Mouse (Mus musculus): ENCODE results near the gene Wdsub1. TPM values are rescaled to one million over a fixed set of nuclear protein-coding genes. Genes with fewer than 3 reads are reported as not detected.

Gene Wdsub1
- polyA plus RNA-seq, 1 experiment from 2014 or later = 9.5 TPM

- Histone ChIP-seq H3K4me2 (ENCODE audit: low read length) (peak overlapping the region; percentile 85), H3K27me3 (ENCODE audit: control insufficient read depth, insufficient read depth, low read length) (no peaks in the 10 kb centered on the region; the same call in 1 of the 2 replicates), H3K9me3 (ENCODE audit: control insufficient read depth, low read length) (no peaks in the 10 kb centered on the region), H3K36me3 (ENCODE audit: control insufficient read depth, insufficient read depth, low read length) (no peaks in the 10 kb centered on the region), H3K4me3 (replicated peaks; ENCODE audit: low read depth, low read length) (peak overlapping the region; percentile 68), H3K27ac (replicated peaks; ENCODE audit: low read depth, low read length) (no peak overlapping the region), H3K9ac (replicated peaks; ENCODE audit: low read length) (no peak overlapping the region), H3K4me1 (ENCODE audit: control insufficient read depth, insufficient read depth, low read length) (no peaks in the 10 kb centered on the region)
- no peak for DNase-seq
- WGBS = 74% methylated on average over 8 of the region's 8 CpGs
- peak; percentile 24; the same call in 1 of the 2 replicates for ATAC-seq (ENCODE audit: low FRiP score, low TSS enrichment)
These were observed 421 bp upstream of the Wdsub1 start for GRCm38 (mm10) chr2:59882742-59883281.

GRCm38 (mm10) chr2:59881404-59881803 lies 987 bp downstream of the Wdsub1 start:
- 86% methylated on average over 6 of the region's 6 CpGs for WGBS
- peak overlapping the region; percentile 5; the same call in 1 of the 2 replicates for H3K9ac ChIP-seq (replicated peaks; ENCODE audit: low read length)

GRCm38 (mm10) chr2:59878221-59878620 lies 4.2 kb downstream of the Wdsub1 start:
- Histone ChIP-seq H3K4me1 (ENCODE audit: control insufficient read depth, insufficient read depth, low read length) (no peaks in the 10 kb centered on the region), H3K36me3 (ENCODE audit: control insufficient read depth, insufficient read depth, low read length) (no peaks in the 10 kb centered on the region), H3K4me2 (ENCODE audit: low read length) (no peak overlapping the region), H3K27me3 (ENCODE audit: control insufficient read depth, insufficient read depth, low read length) (no peaks in the 10 kb centered on the region; the same call in 1 of the 2 replicates), H3K27ac (replicated peaks; ENCODE audit: low read depth, low read length) (no peak overlapping the region), H3K9ac (replicated peaks; ENCODE audit: low read length) (no peak overlapping the region), H3K4me3 (replicated peaks; ENCODE audit: low read depth, low read length) (no peak overlapping the region), H3K9me3 (ENCODE audit: control insufficient read depth, low read length) (no peaks in the 10 kb centered on the region)
- ATAC-seq (ENCODE audit: low FRiP score, low TSS enrichment) = no peak
- no peak for DNase-seq
- WGBS = 81% methylated on average over 19 of the region's 19 CpGs

More at GRCm38 (mm10) chr2:59881404-59881803, 987 bp downstream of the Wdsub1 start:
- no peak for DNase-seq
- Histone ChIP-seq H3K4me1 (ENCODE audit: control insufficient read depth, insufficient read depth, low read length) (no peaks in the 10 kb centered on the region), H3K4me3 (replicated peaks; ENCODE audit: low read depth, low read length) (peak overlapping the region; percentile 68; the same call in 1 of the 2 replicates), H3K27ac (replicated peaks; ENCODE audit: low read depth, low read length) (no peak overlapping the region), H3K36me3 (ENCODE audit: control insufficient read depth, insufficient read depth, low read length) (no peaks in the 10 kb centered on the region), H3K4me2 (ENCODE audit: low read length) (peak overlapping the region; percentile 85), H3K9me3 (ENCODE audit: control insufficient read depth, low read length) (no peaks in the 10 kb centered on the region), H3K27me3 (ENCODE audit: control insufficient read depth, insufficient read depth, low read length) (no peaks in the 10 kb centered on the region; the same call in 1 of the 2 replicates)
- ATAC-seq (ENCODE audit: low FRiP score, low TSS enrichment) = no peak

GRCm38 (mm10) chr2:59877335-59877734 lies 5.1 kb downstream of the Wdsub1 start:
- 78% methylated on average over 4 of the region's 4 CpGs for WGBS
- no peaks in the 10 kb centered on the region for H3K9me3 ChIP-seq (ENCODE audit: control insufficient read depth, low read length)
- no peaks in the 10 kb centered on the region; the same call in 1 of the 2 replicates for H3K27me3 ChIP-seq (ENCODE audit: control insufficient read depth, insufficient read depth, low read length)
- H3K4me3 ChIP-seq (replicated peaks; ENCODE audit: low read depth, low read length) = no peak overlapping the region
- DNase-seq (no peak), ATAC-seq (ENCODE audit: low FRiP score, low TSS enrichment) (no peak)
- H3K4me1 ChIP-seq (ENCODE audit: control insufficient read depth, insufficient read depth, low read length) = no peaks in the 10 kb centered on the region
- no peak overlapping the region for H3K27ac ChIP-seq (replicated peaks; ENCODE audit: low read depth, low read length)
- no peak overlapping the region for H3K4me2 ChIP-seq (ENCODE audit: low read length)
- H3K36me3 ChIP-seq (ENCODE audit: control insufficient read depth, insufficient read depth, low read length) = no peaks in the 10 kb centered on the region; the same call in 1 of the 2 replicates
- H3K9ac ChIP-seq (replicated peaks; ENCODE audit: low read length) = no peak overlapping the region

- 88% methylated on average over 15 of the region's 15 CpGs for WGBS
- no peak overlapping the region for H3K4me2 ChIP-seq (ENCODE audit: low read length)
- DNase-seq (no peak), ATAC-seq (ENCODE audit: low FRiP score, low TSS enrichment) (no peak)
- no peak overlapping the region for H3K27ac ChIP-seq (replicated peaks; ENCODE audit: low read depth, low read length)
- H3K27me3 ChIP-seq (ENCODE audit: control insufficient read depth, insufficient read depth, low read length) = no peaks in the 10 kb centered on the region; the same call in 1 of the 2 replicates
- no peaks in the 10 kb centered on the region for H3K9me3 ChIP-seq (ENCODE audit: control insufficient read depth, low read length)
- H3K4me1 ChIP-seq (ENCODE audit: control insufficient read depth, insufficient read depth, low read length) = no peaks in the 10 kb centered on the region
- no peaks in the 10 kb centered on the region; the same call in 1 of the 2 replicates for H3K36me3 ChIP-seq (ENCODE audit: control insufficient read depth, insufficient read depth, low read length)
- no peak overlapping the region for H3K9ac ChIP-seq (replicated peaks; ENCODE audit: low read length)
- H3K4me3 ChIP-seq (replicated peaks; ENCODE audit: low read depth, low read length) = no peak overlapping the region
These were observed 5.9 kb downstream of the Wdsub1 start for GRCm38 (mm10) chr2:59876482-59876881.

- Histone ChIP-seq H3K9ac (replicated peaks; ENCODE audit: low read length) (no peak overlapping the region), H3K9me3 (ENCODE audit: control insufficient read depth, low read length) (no peaks in the 10 kb centered on the region), H3K27me3 (ENCODE audit: control insufficient read depth, insufficient read depth, low read length) (no peaks in the 10 kb centered on the region), H3K36me3 (ENCODE audit: control insufficient read depth, insufficient read depth, low read length) (no peaks in the 10 kb centered on the region; the same call in 1 of the 2 replicates), H3K4me3 (replicated peaks; ENCODE audit: low read depth, low read length) (no peak overlapping the region), H3K27ac (replicated peaks; ENCODE audit: low read depth, low read length) (no peak overlapping the region), H3K4me1 (ENCODE audit: control insufficient read depth, insufficient read depth, low read length) (no peaks in the 10 kb centered on the region), H3K4me2 (ENCODE audit: low read length) (no peak overlapping the region)
- no peak for DNase-seq
- ATAC-seq (ENCODE audit: low FRiP score, low TSS enrichment) = no peak
- WGBS = 91% methylated on average over 6 of the region's 6 CpGs
These were observed 11.9 kb downstream of the Wdsub1 start for GRCm38 (mm10) chr2:59870526-59870925.

GRCm38 (mm10) chr2:59862618-59863017 lies 19.8 kb downstream of the Wdsub1 start:
- ATAC-seq (ENCODE audit: low FRiP score, low TSS enrichment) (no peak), DNase-seq (no peak)
- H3K9me3 ChIP-seq (ENCODE audit: control insufficient read depth, low read length) = no peaks in the 10 kb centered on the region
- no peaks in the 10 kb centered on the region for H3K27me3 ChIP-seq (ENCODE audit: control insufficient read depth, insufficient read depth, low read length)
- H3K36me3 ChIP-seq (ENCODE audit: control insufficient read depth, insufficient read depth, low read length) = no peaks in the 10 kb centered on the region
- H3K4me2 ChIP-seq (ENCODE audit: low read length) = no peak overlapping the region
- no peak overlapping the region for H3K9ac ChIP-seq (replicated peaks; ENCODE audit: low read length)
- no peak overlapping the region for H3K4me3 ChIP-seq (replicated peaks; ENCODE audit: low read depth, low read length)
- H3K4me1 ChIP-seq (ENCODE audit: control insufficient read depth, insufficient read depth, low read length) = no peaks in the 10 kb centered on the region
- no peak overlapping the region for H3K27ac ChIP-seq (replicated peaks; ENCODE audit: low read depth, low read length)
- 95% methylated on average over 6 of the region's 6 CpGs for WGBS

- ATAC-seq (ENCODE audit: low FRiP score, low TSS enrichment) (no peak), DNase-seq (no peak)
- Histone ChIP-seq H3K9me3 (ENCODE audit: control insufficient read depth, low read length) (no peaks in the 10 kb centered on the region), H3K36me3 (ENCODE audit: control insufficient read depth, insufficient read depth, low read length) (no peaks in the 10 kb centered on the region), H3K27me3 (ENCODE audit: control insufficient read depth, insufficient read depth, low read length) (no peaks in the 10 kb centered on the region), H3K27ac (replicated peaks; ENCODE audit: low read depth, low read length) (no peak overlapping the region), H3K4me3 (replicated peaks; ENCODE audit: low read depth, low read length) (no peak overlapping the region), H3K4me2 (ENCODE audit: low read length) (no peak overlapping the region), H3K9ac (replicated peaks; ENCODE audit: low read length) (no peak overlapping the region), H3K4me1 (ENCODE audit: control insufficient read depth, insufficient read depth, low read length) (no peaks in the 10 kb centered on the region)
- 79% methylated on average over 9 of the region's 9 CpGs for WGBS
These were observed 28.0 kb downstream of the Wdsub1 start for GRCm38 (mm10) chr2:59854363-59854762.

GRCm38 (mm10) chr2:59853543-59853942 lies 28.8 kb downstream of the Wdsub1 start:
- ATAC-seq (ENCODE audit: low FRiP score, low TSS enrichment) (no peak), DNase-seq (no peak)
- H3K27ac ChIP-seq (replicated peaks; ENCODE audit: low read depth, low read length) = no peak overlapping the region
- no peaks in the 10 kb centered on the region for H3K27me3 ChIP-seq (ENCODE audit: control insufficient read depth, insufficient read depth, low read length)
- no peaks in the 10 kb centered on the region for H3K4me1 ChIP-seq (ENCODE audit: control insufficient read depth, insufficient read depth, low read length)
- H3K9me3 ChIP-seq (ENCODE audit: control insufficient read depth, low read length) = no peaks in the 10 kb centered on the region
- WGBS = 95% methylated on average over 10 of the region's 10 CpGs
- no peak overlapping the region for H3K9ac ChIP-seq (replicated peaks; ENCODE audit: low read length)
- H3K4me2 ChIP-seq (ENCODE audit: low read length) = no peak overlapping the region
- no peak overlapping the region for H3K4me3 ChIP-seq (replicated peaks; ENCODE audit: low read depth, low read length)
- no peaks in the 10 kb centered on the region for H3K36me3 ChIP-seq (ENCODE audit: control insufficient read depth, insufficient read depth, low read length)
